Mouse (Mus musculus) embryonic facial prominence, embryonic 15.5 days (tissue): ENCODE data around the gene Bptf. TPM values are rescaled to one million over a fixed set of nuclear protein-coding genes. Genes with fewer than 3 reads are reported as not detected.
"Not testable (repeated sequence)": the region's sequence is repeated elsewhere in the genome, so short reads cannot be mapped to it uniquely, and the experiment has no call there.

ENCODE experiments used
- ATAC-seq: fragments of 200-750 bp; cut with Nextera tagmentation; 2 replicates; pipeline ENCODE4 v1.8.0; 2017; ENCODE audit warnings: low read depth, moderate TSS enrichment; ENCODE audit not compliant: insufficient number of reproducible peaks, low FRiP score, low TSS enrichment
- H3K27ac ChIP-seq: fragments of 300-500 bp; sonication (generic); replicated peaks from 2 replicates; pipeline ENCODE4 v1.5.1; 2015; ENCODE audit warnings: mild to moderate bottlenecking, inconsistent platforms
- H3K27me3 ChIP-seq: fragments of 300-500 bp; sonication (generic); 2 replicates; pipeline ENCODE4 v1.6.1; 2015; ENCODE audit warnings: inconsistent platforms
- H3K36me3 ChIP-seq: fragments of 300-500 bp; sonication (generic); 2 replicates; pipeline ENCODE4 v1.6.1; 2015; ENCODE audit warnings: mild to moderate bottlenecking, inconsistent platforms
- H3K4me1 ChIP-seq: fragments of 300-500 bp; sonication (generic); 2 replicates; pipeline ENCODE4 v1.6.1; 2015; ENCODE audit warnings: inconsistent platforms
- H3K4me2 ChIP-seq: fragments of 300-500 bp; sonication (generic); replicated peaks from 2 replicates; pipeline ENCODE4 v1.6.1; 2015; ENCODE audit warnings: mild to moderate bottlenecking, inconsistent platforms
- H3K4me3 ChIP-seq: fragments of 300-500 bp; sonication (generic); replicated peaks from 2 replicates; pipeline ENCODE4 v1.5.1; 2015; ENCODE audit warnings: mild to moderate bottlenecking, inconsistent platforms
- H3K9ac ChIP-seq: fragments of 300-500 bp; sonication (generic); 2 replicates; pipeline ENCODE4 v1.6.1; 2015; ENCODE audit warnings: inconsistent platforms
- H3K9me3 ChIP-seq: fragments of 300-500 bp; sonication (generic); replicated peaks from 2 replicates; pipeline ENCODE4 v1.6.1; 2016; ENCODE audit warnings: inconsistent platforms
- WGBS: fragments of 180-500 bp; shearing (Covaris S2); methylation state at CpG from one replicate; pipeline ENCODE4 v1.1.7; 2015; 5-methylcytosine and 5-hydroxymethylcytosine counted together
- polyA plus RNA-seq: library from polyadenylated mRNA; unstranded; fragments of >200 nt; fragmentation: Nextera tagmentation; extraction: Ambion mirVana; gene quantifications from 2 replicates; pipeline ENCODE4 v1.2.1, GENCODE M21; 2015

The Bptf gene
- polyA plus RNA-seq, 1 experiment from 2014 or later = 29.5 TPM

GRCm38 (mm10) chr11:107096973-107097372 is 35.0 kb downstream of the Bptf start:
- no peak overlapping the region for H3K27ac ChIP-seq
- no peaks in the 10 kb centered on the region for H3K9me3 ChIP-seq
- H3K4me1 ChIP-seq = 0 out of 2 replicates have a peak, but pooled peaks cover 2% of the 10 kb centered on the region
- H3K36me3 ChIP-seq = peaks cover 44% of the 10 kb centered on the region
- ATAC-seq = no peak
- WGBS = 88% methylated on average over 5 of the region's 5 CpGs
- H3K4me3 ChIP-seq = no peak overlapping the region
- H3K4me2 ChIP-seq = no peak overlapping the region
- no peak overlapping the region for H3K9ac ChIP-seq
- H3K27me3 ChIP-seq = no peaks in the 10 kb centered on the region

GRCm38 (mm10) chr11:107093871-107094270 is 38.1 kb downstream of the Bptf start:
- no peak for ATAC-seq
- 92% methylated on average over 7 of the region's 7 CpGs for WGBS
- H3K36me3 ChIP-seq = peaks cover 46% of the 10 kb centered on the region
- H3K9me3 ChIP-seq = no peaks in the 10 kb centered on the region
- H3K9ac ChIP-seq = no peak overlapping the region
- H3K27me3 ChIP-seq = no peaks in the 10 kb centered on the region
- H3K27ac ChIP-seq = no peak overlapping the region
- H3K4me2 ChIP-seq = no peak overlapping the region
- H3K4me3 ChIP-seq = no peak overlapping the region
- H3K4me1 ChIP-seq = no peaks in the 10 kb centered on the region

GRCm38 (mm10) chr11:107092637-107093036 is 39.3 kb downstream of the Bptf start:
- no peak overlapping the region for H3K4me2 ChIP-seq
- H3K27ac ChIP-seq = no peak overlapping the region
- WGBS = 89% methylated on average over 7 of the region's 7 CpGs
- no peaks in the 10 kb centered on the region for H3K9me3 ChIP-seq
- ATAC-seq = no peak
- no peak overlapping the region for H3K9ac ChIP-seq
- no peaks in the 10 kb centered on the region for H3K4me1 ChIP-seq
- no peaks in the 10 kb centered on the region for H3K27me3 ChIP-seq
- no peak overlapping the region for H3K4me3 ChIP-seq
- peaks cover 39% of the 10 kb centered on the region for H3K36me3 ChIP-seq

GRCm38 (mm10) chr11:107085866-107086265 is 46.1 kb downstream of the Bptf start:
- Histone ChIP-seq H3K27me3 (no peaks in the 10 kb centered on the region), H3K4me1 (no peaks in the 10 kb centered on the region), H3K4me2 (no peak overlapping the region), H3K27ac (no peak overlapping the region), H3K9me3 (no peaks in the 10 kb centered on the region), H3K9ac (no peak overlapping the region), H3K36me3 (peaks cover 45% of the 10 kb centered on the region), H3K4me3 (no peak overlapping the region)
- ATAC-seq = no peak
- WGBS = 85% methylated on average over 5 of the region's 5 CpGs

GRCm38 (mm10) chr11:107083480-107083879 is 48.4 kb downstream of the Bptf start:
- Histone ChIP-seq H3K27me3 (no peaks in the 10 kb centered on the region), H3K36me3 (peaks cover 65% of the 10 kb centered on the region), H3K4me3 (no peak overlapping the region), H3K9me3 (no peaks in the 10 kb centered on the region), H3K9ac (no peak overlapping the region), H3K4me1 (no peaks in the 10 kb centered on the region), H3K27ac (no peak overlapping the region), H3K4me2 (no peak overlapping the region)
- 81% methylated on average over 5 of the region's 5 CpGs for WGBS
- no peak for ATAC-seq

GRCm38 (mm10) chr11:107065216-107065785 is 66.6 kb downstream of the Bptf start:
- no peak for ATAC-seq
- Histone ChIP-seq H3K9me3 (no peaks in the 10 kb centered on the region), H3K27ac (no peak overlapping the region), H3K4me3 (no peak overlapping the region), H3K4me1 (no peaks in the 10 kb centered on the region), H3K4me2 (no peak overlapping the region), H3K9ac (no peak overlapping the region), H3K36me3 (peaks cover 82% of the 10 kb centered on the region), H3K27me3 (no peaks in the 10 kb centered on the region)
- WGBS = 93% methylated on average over 11 of the region's 11 CpGs

- Histone ChIP-seq H3K27me3 (no peaks in the 10 kb centered on the region), H3K27ac (no peak overlapping the region), H3K4me3 (no peak overlapping the region), H3K4me2 (no peak overlapping the region), H3K9me3 (no peaks in the 10 kb centered on the region), H3K9ac (no peak overlapping the region), H3K36me3 (peaks cover 80% of the 10 kb centered on the region), H3K4me1 (no peaks in the 10 kb centered on the region)
- no peak for ATAC-seq
- 90% methylated on average over 1 of the region's 1 CpGs for WGBS
Measured at GRCm38 (mm10) chr11:107064590-107064989, 67.3 kb downstream of the Bptf start.

GRCm38 (mm10) chr11:107063067-107063466 is 68.9 kb downstream of the Bptf start:
- no peaks in the 10 kb centered on the region for H3K4me1 ChIP-seq
- H3K27ac ChIP-seq = no peak overlapping the region
- H3K27me3 ChIP-seq = no peaks in the 10 kb centered on the region
- ATAC-seq = no peak
- H3K4me2 ChIP-seq = no peak overlapping the region
- WGBS = 82% methylated on average over 3 of the region's 3 CpGs
- H3K36me3 ChIP-seq = peaks cover 92% of the 10 kb centered on the region
- H3K9me3 ChIP-seq = no peaks in the 10 kb centered on the region
- H3K4me3 ChIP-seq = no peak overlapping the region
- H3K9ac ChIP-seq = no peak overlapping the region

GRCm38 (mm10) chr11:107060941-107061340 is 71.0 kb downstream of the Bptf start:
- Histone ChIP-seq H3K4me2 (no peak overlapping the region), H3K9me3 (no peaks in the 10 kb centered on the region), H3K9ac (no peak overlapping the region), H3K4me1 (no peaks in the 10 kb centered on the region), H3K27ac (no peak overlapping the region), H3K27me3 (no peaks in the 10 kb centered on the region), H3K4me3 (no peak overlapping the region), H3K36me3 (peaks cover 91% of the 10 kb centered on the region)
- WGBS = 56% methylated on average over 1 of the region's 1 CpGs
- no peak for ATAC-seq

- H3K36me3 ChIP-seq = peaks cover 91% of the 10 kb centered on the region
- not testable (repeated sequence) for H3K9ac ChIP-seq, H3K9me3 ChIP-seq, H3K27ac ChIP-seq, ATAC-seq, H3K4me1 ChIP-seq, H3K4me3 ChIP-seq, H3K27me3 ChIP-seq, H3K4me2 ChIP-seq
- WGBS = 94% methylated on average over 3 of the region's 3 CpGs
Measured at GRCm38 (mm10) chr11:107059634-107060033, 72.3 kb downstream of the Bptf start.

GRCm38 (mm10) chr11:107057391-107057790 is 74.5 kb downstream of the Bptf start:
- Histone ChIP-seq H3K27me3 (no peaks in the 10 kb centered on the region), H3K9me3 (no peaks in the 10 kb centered on the region), H3K36me3 (peaks cover 94% of the 10 kb centered on the region), H3K9ac (no peak overlapping the region), H3K27ac (no peak overlapping the region), H3K4me1 (no peaks in the 10 kb centered on the region), H3K4me2 (no peak overlapping the region), H3K4me3 (no peak overlapping the region)
- WGBS = 90% methylated on average over 6 of the region's 6 CpGs
- ATAC-seq = no peak

GRCm38 (mm10) chr11:107054870-107055269 is 77.1 kb downstream of the Bptf start:
- Histone ChIP-seq H3K4me1 (no peaks in the 10 kb centered on the region), H3K9ac (no peak overlapping the region), H3K27ac (no peak overlapping the region), H3K9me3 (no peaks in the 10 kb centered on the region), H3K4me3 (no peak overlapping the region), H3K4me2 (no peak overlapping the region), H3K27me3 (no peaks in the 10 kb centered on the region), H3K36me3 (peaks cover 82% of the 10 kb centered on the region)
- ATAC-seq = no peak
- WGBS = 92% methylated on average over 6 of the region's 6 CpGs
